Mouse (Mus musculus) ES-E14 (cell line): Measurements from ENCODE around the gene Pax5.

Source experiments
- ZC3H11A ChIP-seq: IDR thresholded peaks from 2 replicates; pipeline ENCODE4 v1.6.1; 2012; ENCODE audit warnings: low read depth, mild to moderate bottlenecking, inconsistent platforms, low read length, borderline replicate concordance
- ZNF384 ChIP-seq: IDR thresholded peaks from 2 replicates; pipeline ENCODE4 v1.6.1; 2012; ENCODE audit warnings: low read depth, low read length, inconsistent platforms

DNA sequence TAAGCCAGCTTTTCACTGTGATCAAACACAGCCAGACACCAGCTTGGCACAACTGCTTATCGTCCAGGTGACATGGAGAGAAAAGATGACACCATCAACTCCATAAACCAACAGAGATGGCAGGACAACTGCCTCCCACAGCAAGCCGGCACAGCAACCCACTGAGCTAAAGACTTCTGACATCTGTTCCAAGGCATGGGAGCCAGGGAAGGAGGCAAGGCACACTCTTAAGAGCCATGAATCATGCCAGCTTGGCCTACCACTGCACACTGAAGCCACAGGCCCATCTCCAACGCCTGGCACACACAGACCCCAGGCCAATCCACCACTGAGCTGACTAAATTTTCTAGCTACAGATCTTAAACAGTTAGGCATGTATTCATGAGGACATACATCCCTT, 32.3 kb downstream of the Pax5 start:
- TF ChIP-seq ZNF384 (no peak), ZC3H11A (no peak)
